Mouse (Mus musculus): ENCODE measurements around the gene Hes7. TPM values are rescaled to one million over a fixed set of nuclear protein-coding genes. Genes with fewer than 3 reads are reported as not detected.

Gene Hes7
- polyA plus RNA-seq (2015; fragmentation: Nextera tagmentation; extraction: Ambion mirVana): 0.86 and 0.89 TPM in 2 replicates

DNA sequence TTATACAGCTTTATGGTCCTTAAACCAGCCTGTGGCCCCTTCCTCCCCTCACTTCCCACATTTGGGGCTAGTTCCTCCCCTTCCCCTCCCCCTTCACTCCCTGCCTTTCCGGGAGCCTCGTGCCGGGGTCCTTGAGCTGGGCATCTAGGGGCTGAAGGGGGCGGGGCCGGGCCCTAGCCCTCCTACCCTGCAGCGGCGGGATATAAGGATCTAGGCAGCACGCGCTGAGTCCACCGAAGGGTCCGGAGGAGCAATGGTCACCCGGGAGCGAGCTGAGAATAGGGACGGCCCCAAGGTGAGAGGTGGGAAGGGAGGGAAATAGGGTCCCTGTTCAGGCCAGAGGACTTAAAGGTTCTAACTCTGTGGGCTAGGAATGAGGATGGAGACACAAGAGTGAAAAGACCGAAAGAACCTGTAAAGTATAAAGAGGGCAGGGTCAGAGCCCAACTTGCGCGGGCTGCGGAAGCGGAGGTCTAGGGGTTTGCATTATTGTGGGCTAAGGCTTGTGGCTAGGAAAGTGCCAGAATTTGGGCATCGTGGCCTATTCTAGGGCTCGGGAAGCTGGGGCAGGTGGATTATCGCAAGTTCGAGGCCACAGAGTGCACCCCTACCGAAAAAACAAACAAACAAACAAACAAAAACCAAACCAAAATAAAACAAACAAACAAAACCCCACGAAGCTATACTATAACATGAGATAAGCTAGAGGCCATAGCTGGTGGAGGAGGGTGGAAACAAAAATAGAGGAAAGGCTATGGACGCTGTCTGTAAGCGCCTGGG is at the start of gene Hes7:
Gene Hes7 (plus strand): TSS at position 184 of the 780 bp plus-strand sequence.
- 3% methylated on average over 27 of the region's 27 CpGs for WGBS
- H3K27ac ChIP-seq: no peak within 1 kb of the TSS
- ATAC-seq (replicated peaks): no peak
- peaks cover 11% of the 10 kb centered on the region for H3K27me3 ChIP-seq (replicated peaks)
- no peaks in the 10 kb centered on the region for H3K36me3 ChIP-seq (replicated peaks)
- H3K4me1 ChIP-seq: peaks cover 53% of the 10 kb centered on the region
- peak within 1 kb of the TSS; percentile 67 for H3K4me3 ChIP-seq
- H3K4me2 ChIP-seq: peak within 1 kb of the TSS; percentile 88
- H3K9me3 ChIP-seq: no peaks in the 10 kb centered on the region
- peak within 1 kb of the TSS; percentile 60 for H3K9ac ChIP-seq

DNA sequence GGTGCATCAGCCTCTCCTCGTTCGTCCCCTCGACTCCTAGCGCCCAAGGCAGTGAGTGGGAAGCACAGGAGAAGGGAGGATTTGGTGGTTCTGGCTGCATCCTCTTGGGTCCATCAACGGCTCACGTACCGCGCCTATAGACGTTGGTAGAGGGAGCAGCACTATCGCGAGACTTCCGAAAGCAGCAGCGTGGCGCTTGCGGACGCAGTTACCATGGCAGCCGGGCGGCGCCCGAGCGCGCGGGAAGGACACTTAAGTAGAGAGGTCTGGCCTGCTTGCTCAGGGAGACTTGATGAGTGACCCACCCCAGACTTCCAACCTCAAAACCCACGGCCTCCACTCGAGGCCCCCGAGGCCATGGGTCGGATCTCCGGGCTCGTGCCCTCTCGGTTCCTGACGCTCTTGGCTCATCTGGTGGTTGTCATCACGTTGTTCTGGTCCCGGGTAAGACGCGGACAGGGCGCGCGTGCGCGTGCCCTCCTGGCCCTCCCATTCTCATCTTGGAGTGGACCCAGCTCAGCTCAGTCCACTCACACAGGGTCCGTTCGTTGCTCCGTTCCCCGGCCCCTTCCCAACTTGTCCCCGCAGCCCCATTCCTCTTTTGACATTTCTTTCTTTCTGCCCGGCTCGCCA is 49.5 kb upstream of the Hes7 start, which contains the start of gene Tmem107:
Gene Tmem107 (plus strand): TSS at position 217 of the 633 bp plus-strand sequence.
- peak; percentile 89 for ATAC-seq (replicated peaks)
- H3K4me1 ChIP-seq: peaks cover 47% of the 10 kb centered on the region
- H3K9me3 ChIP-seq: no peaks in the 10 kb centered on the region
- peak within 1 kb of the TSS; percentile 81 for H3K4me2 ChIP-seq
- under 1% methylated on average over 47 of the region's 47 CpGs for WGBS
- no peaks in the 10 kb centered on the region for H3K36me3 ChIP-seq (replicated peaks)
- H3K27me3 ChIP-seq (replicated peaks): no peaks in the 10 kb centered on the region; the same call in 1 of the 2 replicates
- H3K9ac ChIP-seq: peak within 1 kb of the TSS; percentile 70
- peak within 1 kb of the TSS; percentile 52 for H3K4me3 ChIP-seq
- peak within 1 kb of the TSS; percentile 84 for H3K27ac ChIP-seq

DNA sequence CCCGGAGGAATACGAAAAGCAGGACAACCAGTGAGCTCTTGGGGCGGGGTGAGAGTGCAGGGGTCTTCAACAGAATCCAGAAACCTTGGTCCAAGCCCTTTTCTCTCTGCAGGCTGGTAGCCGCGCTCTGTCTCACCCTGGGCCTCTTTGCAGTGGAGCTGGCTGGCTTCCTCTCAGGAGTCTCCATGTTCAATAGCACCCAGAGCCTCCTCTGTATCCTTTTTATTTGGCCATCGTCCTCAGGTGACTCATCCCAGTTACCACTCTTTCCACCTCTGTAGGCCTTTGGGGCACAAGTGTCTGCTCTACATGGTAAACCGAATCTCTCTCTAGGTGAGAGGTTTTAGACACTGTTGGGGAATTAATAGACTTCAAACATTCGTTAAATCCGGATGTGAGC is 48.9 kb upstream of the Hes7 start:
- Histone ChIP-seq H3K4me2 (peak overlapping the region; percentile 81), H3K4me1 (peaks cover 41% of the 10 kb centered on the region), H3K36me3 (replicated peaks) (no peaks in the 10 kb centered on the region), H3K27ac (peak overlapping the region; percentile 84), H3K4me3 (peak overlapping the region; percentile 52), H3K9ac (peak overlapping the region; percentile 70), H3K27me3 (replicated peaks) (no peaks in the 10 kb centered on the region; the same call in 1 of the 2 replicates), H3K9me3 (no peaks in the 10 kb centered on the region)
- WGBS: 19% methylated on average over 9 of the region's 9 CpGs
- no peak for ATAC-seq (replicated peaks)

DNA sequence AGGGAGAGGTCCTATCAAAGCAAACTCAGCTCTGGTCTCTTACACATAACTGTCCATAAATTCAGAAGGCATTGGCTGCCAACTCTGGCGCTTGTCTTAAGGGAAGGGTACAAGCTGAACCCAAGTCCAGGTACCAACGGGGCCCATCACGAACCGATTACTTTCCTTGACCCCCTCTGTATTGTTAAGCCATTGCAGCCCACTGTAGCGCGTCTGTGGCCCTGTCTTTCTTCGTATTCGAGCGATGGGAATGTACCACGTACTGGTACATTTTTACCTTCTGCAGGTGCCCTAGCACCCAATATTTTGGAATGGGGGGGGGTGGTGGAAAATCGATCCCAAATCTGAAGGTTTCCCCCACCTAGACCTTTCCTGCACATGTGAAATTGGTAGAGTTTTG is 48.0 kb upstream of the Hes7 start:
- Histone ChIP-seq H3K4me3 (peak overlapping the region; percentile 38), H3K27ac (peak overlapping the region; percentile 95), H3K27me3 (replicated peaks) (no peaks in the 10 kb centered on the region; the same call in 1 of the 2 replicates), H3K4me1 (peaks cover 36% of the 10 kb centered on the region), H3K36me3 (replicated peaks) (no peaks in the 10 kb centered on the region), H3K4me2 (peak overlapping the region; percentile 81), H3K9ac (peak overlapping the region; percentile 64), H3K9me3 (no peaks in the 10 kb centered on the region)
- ATAC-seq (replicated peaks): no peak
- 87% methylated on average over 11 of the region's 11 CpGs for whole genome bisulfite sequencing

DNA sequence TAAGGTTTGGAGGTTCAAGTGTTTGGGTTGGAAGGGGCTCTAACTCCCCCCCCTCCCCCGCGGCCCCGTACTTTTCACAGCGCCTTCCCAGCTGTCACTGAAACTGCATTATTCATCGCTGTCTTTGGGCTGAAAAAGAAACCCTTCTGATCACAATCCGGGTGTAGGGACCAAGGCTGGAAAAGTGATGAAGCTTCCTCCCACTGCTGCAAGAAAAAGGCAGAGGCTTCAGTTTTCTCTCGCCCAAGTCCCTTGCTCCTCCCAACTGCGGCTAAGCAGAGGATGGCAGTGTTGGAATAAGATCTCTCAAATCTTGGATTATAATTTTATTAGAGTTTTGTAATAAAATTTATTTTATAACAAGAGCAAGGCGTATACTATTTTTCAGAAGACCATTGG is 47.5 kb upstream of the Hes7 start:
- peaks cover 36% of the 10 kb centered on the region for H3K4me1 ChIP-seq
- peak overlapping the region; percentile 64 for H3K9ac ChIP-seq
- H3K27me3 ChIP-seq (replicated peaks): no peaks in the 10 kb centered on the region; the same call in 1 of the 2 replicates
- H3K9me3 ChIP-seq: no peaks in the 10 kb centered on the region
- H3K4me3 ChIP-seq: peak overlapping the region; percentile 38
- H3K27ac ChIP-seq: peak overlapping the region; percentile 95
- peak; percentile 5; the same call in 1 of the 2 replicates for ATAC-seq (replicated peaks)
- peak overlapping the region; percentile 81 for H3K4me2 ChIP-seq
- no peaks in the 10 kb centered on the region for H3K36me3 ChIP-seq (replicated peaks)
- WGBS: 13% methylated on average over 9 of the region's 9 CpGs

DNA sequence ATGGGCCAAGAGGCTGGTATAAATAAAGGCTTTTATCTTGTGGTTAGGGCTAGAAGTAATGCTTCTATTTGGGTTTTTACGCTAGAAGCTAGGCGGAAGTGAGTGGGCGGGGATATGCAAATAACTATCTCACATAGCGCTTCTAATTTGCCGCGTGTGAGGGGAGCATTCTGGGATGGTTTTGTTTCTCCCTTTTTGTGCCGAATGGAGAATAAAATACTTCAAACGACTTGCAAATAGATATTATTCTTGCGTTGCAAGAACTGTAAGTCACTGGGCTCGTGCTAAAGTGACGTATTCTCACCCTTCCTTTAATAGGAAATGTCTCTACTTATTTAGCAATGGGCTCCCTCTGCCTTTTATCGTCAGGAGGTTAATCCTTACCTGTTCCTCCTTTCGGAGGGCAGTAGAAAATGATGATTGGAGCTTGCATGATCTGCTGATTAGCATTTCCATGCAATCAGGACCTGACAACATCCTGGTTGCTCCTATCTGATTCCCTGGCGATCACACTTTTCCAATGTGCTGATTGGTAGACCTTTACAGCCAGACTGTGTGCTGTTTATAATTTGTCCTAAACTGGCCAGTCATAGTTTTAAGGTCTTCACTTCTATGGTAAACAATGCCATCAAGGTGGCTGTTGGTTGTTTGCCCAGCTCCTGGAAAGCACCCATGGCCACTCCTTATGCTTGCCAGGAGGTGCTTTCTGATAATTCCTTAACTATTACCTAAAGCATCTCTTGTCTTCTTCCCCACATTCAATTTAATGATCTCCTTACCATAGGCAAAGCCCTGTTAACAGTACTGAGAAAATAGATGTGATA is 46.9 kb upstream of the Hes7 start:
- peak overlapping the region; percentile 64 for H3K9ac ChIP-seq
- no peaks in the 10 kb centered on the region for H3K9me3 ChIP-seq
- under 1% methylated on average over 14 of the region's 14 CpGs for WGBS
- peak overlapping the region; percentile 38 for H3K4me3 ChIP-seq
- peak overlapping the region; percentile 95 for H3K27ac ChIP-seq
- no peaks in the 10 kb centered on the region for H3K36me3 ChIP-seq (replicated peaks)
- ATAC-seq (replicated peaks): peak; percentile 76
- peak overlapping the region; percentile 81 for H3K4me2 ChIP-seq
- H3K4me1 ChIP-seq: peaks cover 36% of the 10 kb centered on the region
- no peaks in the 10 kb centered on the region for H3K27me3 ChIP-seq (replicated peaks)

DNA sequence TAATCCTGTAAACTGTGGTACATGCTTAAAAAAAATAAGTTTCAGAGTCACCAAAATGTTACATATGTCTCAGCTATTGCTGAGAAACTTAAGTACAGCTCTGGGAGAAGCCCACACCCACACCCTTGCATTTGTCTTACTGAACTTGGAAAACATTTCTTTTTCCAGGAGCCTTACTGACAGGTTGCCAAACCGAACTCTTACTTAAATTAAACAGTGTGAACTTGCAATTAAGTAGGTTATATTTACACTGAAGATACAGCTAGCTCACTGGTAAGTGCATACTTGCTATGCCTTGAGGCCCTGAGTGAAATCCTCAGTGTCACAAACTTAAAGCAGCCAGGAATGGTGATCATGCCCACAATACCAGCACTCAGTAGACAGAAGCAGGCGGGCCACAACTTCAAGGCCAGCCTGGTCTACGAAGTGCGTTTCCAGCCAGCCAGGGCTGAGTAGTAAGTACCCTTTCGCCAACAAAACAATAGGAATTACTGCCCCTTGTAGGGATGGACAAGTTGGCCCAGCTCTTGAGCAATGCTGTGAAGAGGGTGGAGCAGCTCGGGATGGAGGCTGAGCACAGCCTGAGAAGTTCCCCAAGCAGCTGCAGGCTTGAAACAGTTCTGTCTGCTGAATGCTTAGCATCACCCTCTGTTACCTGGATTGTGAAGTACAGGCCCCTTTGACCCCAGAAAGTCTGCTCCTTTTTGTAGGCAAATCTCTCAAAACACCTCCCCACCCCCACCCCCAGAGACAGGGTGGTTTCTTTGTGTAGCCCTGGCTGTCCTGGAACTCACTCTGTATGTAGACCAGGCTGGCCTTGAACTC is 46.0 kb upstream of the Hes7 start:
- H3K4me2 ChIP-seq: no peak overlapping the region
- ATAC-seq (replicated peaks): no peak
- no peak overlapping the region for H3K4me3 ChIP-seq

DNA sequence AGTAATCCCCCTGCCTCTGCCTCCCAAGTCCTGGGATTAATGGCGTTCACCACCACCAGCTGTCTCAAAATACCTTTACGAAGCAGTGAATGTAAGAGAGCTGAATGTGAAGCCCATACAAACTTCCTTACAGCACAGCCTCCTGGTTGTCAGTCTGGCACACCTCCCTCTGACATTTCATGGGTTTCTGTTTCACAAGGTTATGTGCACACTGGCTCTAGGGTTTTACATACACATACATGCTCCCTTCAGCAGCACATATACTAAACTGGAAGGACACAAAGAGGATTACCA is 45.5 kb upstream of the Hes7 start:
- no peak overlapping the region for H3K4me3 ChIP-seq
- H3K9ac ChIP-seq: no peak overlapping the region
- no peak for ATAC-seq (replicated peaks)
- peak overlapping the region; percentile 95 for H3K27ac ChIP-seq
- H3K27me3 ChIP-seq (replicated peaks): no peaks in the 10 kb centered on the region
- H3K9me3 ChIP-seq: no peaks in the 10 kb centered on the region
- 42% methylated on average over 2 of the region's 2 CpGs for WGBS
- no peaks in the 10 kb centered on the region for H3K36me3 ChIP-seq (replicated peaks)
- H3K4me2 ChIP-seq: no peak overlapping the region
- peaks cover 35% of the 10 kb centered on the region for H3K4me1 ChIP-seq

More for the DNA sequence above, 46.0 kb upstream of the Hes7 start:
- Histone ChIP-seq H3K9me3 (no peaks in the 10 kb centered on the region), H3K4me1 (peaks cover 36% of the 10 kb centered on the region), H3K36me3 (replicated peaks) (no peaks in the 10 kb centered on the region), H3K27me3 (replicated peaks) (no peaks in the 10 kb centered on the region), H3K9ac (no peak overlapping the region), H3K27ac (peak overlapping the region; percentile 95)
- 40% methylated on average over 6 of the region's 6 CpGs for whole genome bisulfite sequencing

DNA sequence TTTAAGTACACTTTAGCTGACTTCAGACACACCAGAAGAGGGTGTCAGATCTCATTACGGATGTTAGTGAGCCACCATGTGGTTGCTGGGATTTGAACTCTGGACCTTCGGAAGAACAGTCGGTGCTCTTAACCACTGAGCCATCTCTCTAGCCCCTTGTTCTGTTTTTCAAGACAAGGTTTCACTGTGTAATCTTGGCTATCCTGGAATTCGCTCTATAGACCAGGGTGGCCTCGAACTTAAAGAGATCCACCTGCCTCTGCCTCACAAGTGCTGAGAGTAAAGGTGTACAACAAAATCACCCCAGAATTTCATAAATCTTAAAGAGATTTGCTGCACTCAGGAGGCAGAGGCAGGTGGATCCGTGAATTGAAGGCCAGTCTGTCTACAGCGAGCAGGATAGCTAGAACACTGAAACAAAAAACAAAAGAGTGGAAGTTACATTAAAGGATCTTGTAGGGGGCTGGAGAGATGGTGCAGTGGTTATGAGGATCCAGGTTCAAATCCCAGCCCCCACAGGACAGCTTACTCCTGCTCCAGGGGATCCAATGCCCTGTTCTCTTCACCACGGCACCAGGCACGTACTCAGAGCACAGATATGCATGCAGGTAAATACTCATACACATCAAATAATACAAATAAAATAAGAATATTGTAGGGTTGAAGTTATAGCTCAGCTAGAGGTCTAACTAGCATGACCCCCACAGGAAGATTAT is 44.3 kb upstream of the Hes7 start:
- H3K9me3 ChIP-seq: no peaks in the 10 kb centered on the region
- no peaks in the 10 kb centered on the region for H3K36me3 ChIP-seq (replicated peaks)
- H3K4me2 ChIP-seq: no peak overlapping the region
- no peak overlapping the region for H3K9ac ChIP-seq
- no peaks in the 10 kb centered on the region for H3K27me3 ChIP-seq (replicated peaks)
- ATAC-seq (replicated peaks): no peak
- H3K4me1 ChIP-seq: peaks cover 30% of the 10 kb centered on the region
- WGBS: 42% methylated on average over 9 of the region's 9 CpGs
- no peak overlapping the region for H3K4me3 ChIP-seq
- no peak overlapping the region for H3K27ac ChIP-seq

DNA sequence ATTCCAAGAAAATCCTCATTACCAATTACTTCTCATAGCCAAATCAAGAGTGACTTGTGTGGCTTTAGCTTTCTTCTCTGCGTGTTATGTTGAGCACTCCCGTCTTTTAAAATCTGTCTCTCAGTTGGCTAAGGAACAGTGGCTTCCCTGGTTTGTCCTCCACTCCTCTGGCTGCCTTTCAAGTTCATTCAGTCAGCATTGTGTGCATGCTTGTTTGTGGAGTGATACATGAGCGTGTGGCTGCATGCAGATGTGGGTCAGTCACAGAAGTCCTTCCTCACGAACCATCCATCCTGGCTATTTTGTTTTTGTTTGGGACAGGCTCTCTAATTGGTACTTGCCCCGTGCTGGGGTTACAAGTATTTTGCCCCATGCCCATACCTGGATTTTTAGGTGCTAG is 43.6 kb upstream of the Hes7 start:
- no peak for ATAC-seq (replicated peaks)
- Histone ChIP-seq H3K9ac (no peak overlapping the region), H3K36me3 (replicated peaks) (no peaks in the 10 kb centered on the region), H3K4me1 (peaks cover 23% of the 10 kb centered on the region), H3K27me3 (replicated peaks) (no peaks in the 10 kb centered on the region), H3K9me3 (no peaks in the 10 kb centered on the region), H3K4me2 (no peak overlapping the region), H3K4me3 (no peak overlapping the region), H3K27ac (no peak overlapping the region)
- WGBS: 71% methylated on average over 5 of the region's 5 CpGs

DNA sequence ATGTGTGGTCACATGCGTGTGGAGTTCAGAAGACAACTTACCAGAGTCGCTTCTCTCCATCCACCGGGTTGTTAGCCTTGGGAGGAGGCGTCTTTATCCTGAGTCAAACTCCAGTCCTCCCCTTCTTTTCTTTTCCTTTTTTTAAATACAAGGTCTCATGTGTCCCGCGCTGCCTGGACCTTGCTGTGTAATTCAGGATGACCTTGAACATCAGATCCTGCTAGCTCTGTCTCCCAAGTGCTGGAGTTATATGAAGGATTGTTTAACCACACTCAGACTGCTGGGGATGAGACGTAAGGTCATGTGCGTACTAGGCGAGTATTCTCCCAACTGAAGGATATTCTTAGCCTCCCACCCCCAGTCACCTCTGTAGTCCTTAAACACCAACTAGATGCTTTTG is 42.9 kb upstream of the Hes7 start:
- Histone ChIP-seq H3K9me3 (no peaks in the 10 kb centered on the region), H3K27me3 (replicated peaks) (no peaks in the 10 kb centered on the region), H3K4me3 (no peak overlapping the region), H3K36me3 (replicated peaks) (no peaks in the 10 kb centered on the region), H3K4me1 (peaks cover 16% of the 10 kb centered on the region), H3K9ac (no peak overlapping the region), H3K4me2 (no peak overlapping the region), H3K27ac (no peak overlapping the region)
- no peak for ATAC-seq (replicated peaks)
- WGBS: 86% methylated on average over 9 of the region's 9 CpGs

Data from midbrain, embryonic 15.5 days (tissue).